8 mouse cellular contexts compared by ENCODE assay signal in genomic region chr17:29339170-29339768, GRCm38 (mm10). TPM values are rescaled to one million over a fixed set of nuclear protein-coding genes. Genes with fewer than 3 reads are reported as not detected.
DNase-seq lines count a peak whose midpoint lies in the region; ATAC-seq lines count a peak whose summit lies in the region.

No protein-coding gene starts in this region.

- H3K9ac ChIP-seq in neural tube, embryonic 15.5 days (replicated peaks) = peak overlapping the region; percentile 14; the same call in 1 of the 2 replicates

- H3K4me3 ChIP-seq in neural tube, embryonic 15.5 days (replicated peaks) = no peak overlapping the region

- peaks cover 75% of the 10 kb centered on the region for H3K36me3 ChIP-seq in neural tube, embryonic 15.5 days

- intact Hi-C loops in left cerebral cortex, postnatal 25 days (cut with DNase I) = no loop called here

- H3K4me1 ChIP-seq in neural tube, embryonic 15.5 days = peaks cover 51% of the 10 kb centered on the region

- H3K9me3 ChIP-seq in neural tube, embryonic 15.5 days (replicated peaks) = no peaks in the 10 kb centered on the region

- H3K4me2 ChIP-seq in neural tube, embryonic 15.5 days = no peak overlapping the region

- H3K27ac ChIP-seq in neural tube, embryonic 15.5 days (replicated peaks) = peak overlapping the region; percentile 69

- ATAC-seq in neural tube, embryonic 15.5 days (ENCODE audit: low FRiP score) = no peak
- no peak for ATAC-seq in monocyte, adult 5-6 weeks (replicated peaks; ENCODE audit: insufficient number of reproducible peaks, low FRiP score, low TSS enrichment, poor library complexity, severe bottlenecking)

- no peaks in the 10 kb centered on the region for H3K27me3 ChIP-seq in neural tube, embryonic 15.5 days (replicated peaks)

- DNase-seq in adrenal gland, postnatal 25 days = peak; percentile 34
- no peak for DNase-seq in adrenal gland, adult (ENCODE audit: inconsistent age in 2 of 2, low spot score in 1 of 2)
- peak; percentile 55 for DNase-seq in lung, postnatal 10 days
- no peak for DNase-seq in lung, postnatal 25 days (ENCODE audit: low spot score)
- DNase-seq in kidney, adult 9 months = peak; percentile 67
- no peak for DNase-seq in left cerebral cortex, postnatal 25 days (ENCODE audit: low spot score in 2 of 2)

- WGBS in neural tube, embryonic 15.5 days = 81% methylated on average over 11 of the region's 11 CpGs

RNA-seq across cellular contexts. Expression of gene Mtch1, which starts 8.5 kb away (rescaled TPM):
- total RNA-seq in adrenal gland, postnatal 25 days (2021) = 231 and 242 TPM in 2 replicates
- polyA plus RNA-seq in neural tube, embryonic 15.5 days (2015; fragmentation: Nextera tagmentation; extraction: Ambion mirVana) = 453 and 482 TPM in 2 replicates
- 56.3 to 71.0 TPM (median 67.0 TPM) in 3 replicates for total RNA-seq in monocyte, adult 5-6 weeks (2017)
- 100 to 1,000 TPM; 553 to 573 TPM for total RNA-seq in left cerebral cortex, postnatal 25 days (2021)

RNA-seq across cellular contexts. Expression of gene Fgd2, which starts 21.4 kb away (rescaled TPM):
- total RNA-seq in adrenal gland, postnatal 25 days (2021) = 1.6 and 3.0 TPM in 2 replicates
- polyA plus RNA-seq in neural tube, embryonic 15.5 days (2015; fragmentation: Nextera tagmentation; extraction: Ambion mirVana) = 3.7 and 9.8 TPM in 2 replicates
- total RNA-seq in monocyte, adult 5-6 weeks (2017) = 76.8 to 91.0 TPM (median 79.1 TPM) in 3 replicates
- 1 to 10 TPM; 5.2 to 6.8 TPM for total RNA-seq in left cerebral cortex, postnatal 25 days (2021)

RNA-seq across cellular contexts. Expression of gene Pi16, which starts 21.8 kb away (rescaled TPM):
- total RNA-seq in adrenal gland, postnatal 25 days (2021) = 9.5 and 13.2 TPM in 2 replicates
- 2.8 TPM in 2 replicates for polyA plus RNA-seq in neural tube, embryonic 15.5 days (2015; fragmentation: Nextera tagmentation; extraction: Ambion mirVana)
- total RNA-seq in monocyte, adult 5-6 weeks (2017) = 16.9 to 37.3 TPM (median 22.0 TPM) in 3 replicates
- total RNA-seq in left cerebral cortex, postnatal 25 days (2021) = 1 to 10 TPM; 1.1 to 1.5 TPM

Comparison
In these comparisons a context has a peak if more than half of its experiments do, and no peak if none do; other contexts are left out.
1. DNase-seq: peak in adrenal gland, postnatal 25 days (single experiment), lung, postnatal 10 days (single experiment) and kidney, adult 9 months (single experiment); none in adrenal gland, adult (0 of 2), lung, postnatal 25 days (single experiment) and left cerebral cortex, postnatal 25 days (0 of 2).